Mouse (Mus musculus) liver, embryonic 12.5 days (tissue): ENCODE measurements at regions not wholly inside any gene's neighbourhood (a gene's known extent, or its start where the extent isn't known, plus 50 kb on each side); places are given as distances from the start of the nearest gene placed in this dataset.

Experiments used
- ATAC-seq: fragments of 200-750 bp; cut with Nextera tagmentation; 2 replicates; pipeline ENCODE4 v1.8.0; 2017; ENCODE audit warnings: moderate number of reproducible peaks, mild to moderate bottlenecking, moderate library complexity
- H3K27ac ChIP-seq: fragments of 300-500 bp; sonication (generic); 2 replicates; pipeline ENCODE4 v1.5.1; 2016; ENCODE audit warnings: mild to moderate bottlenecking
- H3K27me3 ChIP-seq: fragments of 300-500 bp; sonication (generic); replicated peaks from 2 replicates; pipeline ENCODE4 v1.6.1; 2016; ENCODE audit warnings: mild to moderate bottlenecking, moderate library complexity
- H3K36me3 ChIP-seq: fragments of 300-500 bp; sonication (generic); 2 replicates; pipeline ENCODE4 v1.6.1; 2016; ENCODE audit warnings: mild to moderate bottlenecking, moderate library complexity
- H3K4me1 ChIP-seq: fragments of 300-500 bp; sonication (generic); 2 replicates; pipeline ENCODE4 v1.6.1; 2016
- H3K4me2 ChIP-seq: fragments of 300-500 bp; sonication (generic); 2 replicates; pipeline ENCODE4 v1.6.1; 2016; ENCODE audit warnings: mild to moderate bottlenecking, moderate library complexity
- H3K4me3 ChIP-seq: fragments of 300-500 bp; sonication (generic); 2 replicates; pipeline ENCODE4 v1.5.1; 2016; ENCODE audit warnings: mild to moderate bottlenecking, moderate library complexity
- H3K9ac ChIP-seq: fragments of 300-500 bp; sonication (generic); 2 replicates; pipeline ENCODE4 v1.6.1; 2016; ENCODE audit warnings: mild to moderate bottlenecking, moderate library complexity
- H3K9me3 ChIP-seq: fragments of 300-500 bp; sonication (generic); replicated peaks from 2 replicates; pipeline ENCODE4 v1.6.1; 2016; ENCODE audit warnings: mild to moderate bottlenecking, moderate library complexity
- WGBS: fragments of 180-500 bp; shearing (Covaris S2); methylation state at CpG from one replicate; pipeline ENCODE4 v1.1.7; 2016; ENCODE audit not compliant: insufficient replicate concordance; 5-methylcytosine and 5-hydroxymethylcytosine counted together

DNA sequence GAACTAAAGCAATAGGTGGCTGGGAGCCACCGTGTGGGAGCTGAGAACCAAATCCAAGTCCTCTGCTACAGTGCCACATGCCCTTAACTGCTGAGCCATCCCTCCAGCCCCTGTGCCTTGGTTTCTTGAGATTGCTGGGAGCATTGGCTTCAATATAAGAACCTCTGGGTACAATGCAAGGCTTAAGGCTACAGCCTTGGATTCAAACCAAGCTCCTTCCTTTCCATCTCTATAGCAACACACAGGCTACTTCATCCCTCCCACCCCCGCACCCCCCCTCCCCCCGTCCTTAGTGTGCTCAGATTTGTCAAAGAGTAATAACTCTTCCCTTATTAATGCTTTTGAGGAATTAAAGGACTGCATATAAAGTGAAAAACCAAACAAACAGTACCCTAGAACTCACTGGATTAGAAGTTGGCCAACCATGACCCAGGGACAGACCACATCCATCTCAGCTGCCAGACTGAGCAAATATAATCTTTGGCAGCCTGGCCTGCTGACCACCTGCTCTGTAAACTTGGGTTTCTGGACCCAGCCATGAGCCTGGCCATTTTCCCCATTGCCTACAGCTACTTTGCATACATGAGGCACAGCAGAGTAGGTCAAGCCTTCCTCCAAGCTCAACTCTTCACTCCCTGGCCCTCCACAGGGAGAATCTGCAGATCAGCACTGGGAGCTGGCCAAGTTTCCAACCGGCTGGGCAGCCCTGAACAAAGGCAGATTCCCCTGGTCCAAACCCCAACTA is 173.7 kb downstream of the Rybp start:
- H3K9ac ChIP-seq, result no peak overlapping the region
- H3K36me3 ChIP-seq, result no peaks in the 10 kb centered on the region
- no peaks in the 10 kb centered on the region for H3K9me3 ChIP-seq
- no peak overlapping the region for H3K4me3 ChIP-seq
- H3K27ac ChIP-seq, result no peak overlapping the region
- no peaks in the 10 kb centered on the region for H3K27me3 ChIP-seq
- peaks cover 6% of the 10 kb centered on the region; the same call in 1 of the 2 replicates for H3K4me1 ChIP-seq
- H3K4me2 ChIP-seq, result no peak overlapping the region
- ATAC-seq, result no peak; the same call in 1 of the 2 replicates
- WGBS, result 67% methylated on average over 4 of the region's 4 CpGs

DNA sequence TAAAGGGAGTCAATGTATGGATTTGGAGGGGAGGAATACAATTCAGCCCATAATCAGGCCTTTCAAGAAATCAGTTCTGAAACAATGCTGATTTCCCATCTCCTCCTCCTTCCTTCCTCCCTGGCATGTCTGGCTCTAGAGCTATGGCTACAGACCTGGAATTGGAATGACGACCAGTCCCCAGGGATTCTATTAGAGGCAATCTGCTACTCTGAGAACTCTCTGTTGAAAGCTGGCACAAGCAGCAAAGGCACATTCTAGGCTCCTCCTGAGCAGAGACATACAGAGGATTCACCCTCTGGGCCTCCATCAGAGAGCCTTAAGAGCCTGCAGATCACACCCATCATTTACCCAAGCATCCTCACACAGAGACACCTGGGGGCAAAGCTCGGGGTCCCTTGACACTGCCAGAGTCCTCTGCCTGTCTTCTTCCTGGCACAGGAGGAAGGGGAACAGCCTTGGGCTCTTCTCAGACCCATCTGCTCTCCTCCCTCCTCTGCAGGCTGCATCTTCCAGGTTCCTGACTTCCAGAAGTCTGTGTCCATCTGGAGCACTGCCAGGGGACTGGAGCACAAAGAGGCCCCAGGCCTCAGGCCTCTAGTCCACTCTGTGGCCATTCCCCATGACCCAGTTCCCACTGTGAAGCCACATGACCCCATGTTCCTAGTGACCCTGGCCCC is 176.2 kb downstream of the Rybp start:
- Histone ChIP-seq H3K4me3 (no peak overlapping the region), H3K27me3 (peaks cover 5% of the 10 kb centered on the region; the same call in 1 of the 2 replicates), H3K4me2 (no peak overlapping the region), H3K4me1 (peaks cover 6% of the 10 kb centered on the region; the same call in 1 of the 2 replicates), H3K9ac (no peak overlapping the region), H3K27ac (no peak overlapping the region), H3K9me3 (no peaks in the 10 kb centered on the region), H3K36me3 (no peaks in the 10 kb centered on the region)
- no peak for ATAC-seq
- 35% methylated on average over 2 of the region's 2 CpGs for WGBS

DNA sequence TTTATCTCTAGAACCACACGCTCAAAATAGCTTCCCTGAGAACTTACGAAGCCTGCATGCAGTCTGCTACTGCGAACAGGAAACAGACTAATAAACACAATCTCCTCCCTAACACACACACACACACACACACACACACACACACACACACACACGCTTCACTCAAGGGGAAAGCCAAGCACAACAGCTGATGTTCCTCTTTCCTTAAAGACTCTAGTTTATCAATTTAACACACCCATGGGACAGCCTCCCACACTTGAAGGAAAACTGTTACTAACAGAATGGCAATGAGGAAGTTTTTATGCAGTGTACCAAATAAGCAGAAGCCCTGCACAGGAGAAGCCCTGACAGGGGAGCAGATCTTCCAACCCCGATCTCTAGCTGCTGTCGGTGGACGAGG is 177.3 kb downstream of the Rybp start:
- no peak for ATAC-seq
- peaks cover 5% of the 10 kb centered on the region; the same call in 1 of the 2 replicates for H3K27me3 ChIP-seq
- no peak overlapping the region for H3K9ac ChIP-seq
- no peak overlapping the region for H3K4me2 ChIP-seq
- no peaks in the 10 kb centered on the region for H3K36me3 ChIP-seq
- H3K27ac ChIP-seq, result no peak overlapping the region
- no peak overlapping the region for H3K4me3 ChIP-seq
- peaks cover 6% of the 10 kb centered on the region; the same call in 1 of the 2 replicates for H3K4me1 ChIP-seq
- H3K9me3 ChIP-seq, result no peaks in the 10 kb centered on the region
- WGBS, result 5% methylated on average over 7 of the region's 7 CpGs

DNA sequence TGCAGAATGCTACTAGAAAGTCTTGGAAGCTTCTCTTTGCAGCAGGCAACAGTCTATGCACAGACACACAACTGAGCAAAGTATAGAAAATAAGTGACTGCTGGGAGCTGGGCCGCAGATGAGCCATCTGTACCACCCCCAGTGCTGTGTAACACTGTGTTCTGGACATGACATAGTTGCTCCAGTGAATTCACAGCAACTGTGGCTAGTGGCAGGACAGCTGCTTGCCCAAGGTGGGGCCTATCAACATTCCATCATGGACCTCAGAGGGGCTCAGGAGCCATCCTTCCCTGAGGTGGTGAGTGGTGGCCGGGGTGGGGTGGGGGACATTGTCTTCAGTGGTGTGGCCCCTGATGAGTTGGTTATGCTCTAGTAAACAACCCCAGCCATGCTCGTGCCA is 177.9 kb downstream of the Rybp start:
- Histone ChIP-seq H3K4me2 (no peak overlapping the region), H3K4me1 (peaks cover 6% of the 10 kb centered on the region; the same call in 1 of the 2 replicates), H3K27ac (no peak overlapping the region), H3K9ac (no peak overlapping the region), H3K9me3 (no peaks in the 10 kb centered on the region), H3K27me3 (peaks cover 5% of the 10 kb centered on the region; the same call in 1 of the 2 replicates), H3K36me3 (no peaks in the 10 kb centered on the region), H3K4me3 (no peak overlapping the region)
- 51% methylated on average over 3 of the region's 3 CpGs for WGBS
- ATAC-seq, result no peak

DNA sequence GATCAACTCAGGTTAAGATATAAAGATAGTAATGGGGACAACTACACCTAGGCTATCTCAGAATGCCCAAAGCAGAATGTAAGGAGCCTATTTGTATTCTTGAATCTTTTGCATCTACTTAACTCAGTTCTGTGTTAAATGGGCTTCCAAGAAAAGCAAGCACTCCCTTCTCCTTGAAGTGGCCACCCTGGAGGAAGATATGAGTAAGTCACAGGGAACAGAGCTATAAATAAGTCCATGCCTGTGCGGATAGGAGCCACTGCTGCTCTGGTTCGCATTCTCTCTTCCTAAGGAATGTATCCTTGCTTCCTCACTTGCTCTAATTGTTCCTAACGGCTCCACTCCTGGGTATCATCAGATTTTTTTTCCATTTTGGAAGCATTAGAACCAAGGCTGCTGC is 179.8 kb downstream of the Rybp start:
- Histone ChIP-seq H3K27ac (no peak overlapping the region), H3K4me2 (no peak overlapping the region), H3K4me3 (no peak overlapping the region), H3K9ac (no peak overlapping the region), H3K4me1 (peaks cover 6% of the 10 kb centered on the region; the same call in 1 of the 2 replicates), H3K36me3 (no peaks in the 10 kb centered on the region), H3K27me3 (peaks cover 5% of the 10 kb centered on the region; the same call in 1 of the 2 replicates), H3K9me3 (no peaks in the 10 kb centered on the region)
- WGBS, result 64% methylated on average over 3 of the region's 3 CpGs
- no peak for ATAC-seq

DNA sequence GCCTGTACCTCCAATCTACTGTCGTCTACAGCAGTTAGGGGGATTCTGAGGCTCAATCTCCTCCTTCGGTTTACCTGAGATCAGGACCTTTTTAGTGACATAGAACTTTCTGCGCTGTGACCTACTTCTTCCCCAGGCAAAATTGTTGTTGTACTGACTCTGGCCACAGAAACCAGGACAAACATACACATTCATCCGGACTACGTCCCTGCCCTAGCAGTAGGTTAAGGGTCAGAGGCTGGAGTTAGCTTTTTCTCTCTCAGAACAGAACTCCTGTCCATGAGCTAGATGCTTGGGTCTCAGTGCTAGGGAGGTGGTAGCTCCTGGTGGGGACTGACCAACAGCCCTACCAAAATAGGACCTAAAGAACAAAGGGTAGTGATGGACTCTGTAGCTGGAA is 180.2 kb downstream of the Rybp start:
- Histone ChIP-seq H3K27me3 (peaks cover 9% of the 10 kb centered on the region; the same call in 1 of the 2 replicates), H3K36me3 (no peaks in the 10 kb centered on the region), H3K4me3 (no peak overlapping the region), H3K4me1 (peaks cover 6% of the 10 kb centered on the region; the same call in 1 of the 2 replicates), H3K27ac (no peak overlapping the region), H3K9ac (no peak overlapping the region), H3K9me3 (no peaks in the 10 kb centered on the region), H3K4me2 (no peak overlapping the region)
- ATAC-seq, result no peak
- WGBS, result 70% methylated on average over 5 of the region's 5 CpGs

DNA sequence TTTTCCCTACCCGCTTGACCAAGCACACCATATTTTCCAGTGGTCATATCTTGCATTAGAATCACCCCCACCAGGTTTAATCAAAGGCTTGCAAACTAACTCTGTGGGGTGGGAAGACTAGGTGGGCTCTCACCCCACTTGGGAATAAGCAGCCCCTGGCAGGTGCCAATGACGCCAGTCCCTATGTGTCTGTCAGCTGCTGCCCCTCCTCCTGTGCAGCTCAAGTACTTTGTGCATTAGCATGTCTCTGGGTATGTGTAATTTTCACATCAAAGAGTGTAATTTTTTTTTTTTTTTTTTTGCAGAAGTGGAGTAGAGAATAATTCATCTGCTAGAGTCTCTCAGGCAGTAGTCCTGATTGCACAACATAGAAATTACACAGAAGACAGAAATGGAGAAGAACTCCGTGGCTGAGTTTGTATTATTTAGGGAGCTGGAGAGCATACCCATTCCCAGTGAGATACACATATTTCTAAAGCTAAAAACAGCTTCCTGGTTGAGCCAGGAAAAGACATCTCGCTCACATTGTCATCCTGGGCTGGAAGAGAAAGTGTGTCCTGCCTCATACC is 186.6 kb downstream of the Rybp start:
- ATAC-seq, result no peak
- 63% methylated on average over 4 of the region's 4 CpGs for WGBS
- 0 out of 2 replicates have a peak, but pooled peaks cover 4% of the 10 kb centered on the region for H3K27me3 ChIP-seq
- H3K9ac ChIP-seq, result no peak overlapping the region
- H3K27ac ChIP-seq, result no peak overlapping the region
- peaks cover 8% of the 10 kb centered on the region; the same call in 1 of the 2 replicates for H3K4me1 ChIP-seq
- H3K4me3 ChIP-seq, result no peak overlapping the region
- H3K4me2 ChIP-seq, result no peak overlapping the region
- no peaks in the 10 kb centered on the region for H3K36me3 ChIP-seq
- H3K9me3 ChIP-seq, result no peaks in the 10 kb centered on the region

DNA sequence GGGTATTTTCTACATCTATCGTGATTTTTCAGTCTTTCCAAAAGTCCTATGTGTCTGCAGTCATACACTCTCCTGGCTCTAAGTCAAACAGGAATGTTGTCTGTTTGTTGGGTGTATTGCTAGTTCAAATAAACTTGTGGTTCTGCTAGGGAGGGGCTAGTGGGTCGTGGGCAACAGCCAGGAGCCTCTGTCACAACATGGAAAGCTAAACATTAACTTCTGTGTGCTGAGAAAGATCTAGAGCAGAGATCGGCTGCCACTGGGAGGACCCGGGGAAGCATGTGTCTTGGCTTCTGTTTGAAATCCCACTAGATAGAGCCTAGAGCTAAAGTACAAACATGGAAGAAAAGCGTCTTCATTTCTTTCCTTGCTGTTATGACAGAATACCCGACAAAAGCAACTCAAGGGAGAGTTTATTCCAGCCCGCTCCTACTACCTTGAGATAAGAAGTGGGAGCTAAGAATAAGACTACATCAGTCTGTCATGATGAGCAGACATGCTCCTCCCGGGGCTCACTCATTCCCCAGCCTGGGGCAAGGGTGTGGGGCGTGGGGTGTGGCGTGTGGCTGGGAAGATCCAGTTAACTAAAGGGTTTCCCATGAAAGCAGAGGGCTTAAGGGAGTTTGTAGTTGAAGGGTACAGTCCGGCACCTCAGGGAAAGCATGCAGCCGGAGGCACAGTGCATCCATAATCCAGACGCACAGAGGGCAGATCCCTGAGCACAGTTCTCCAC is 190.7 kb downstream of the Rybp start:
- Histone ChIP-seq H3K4me2 (no peak overlapping the region), H3K9me3 (no peaks in the 10 kb centered on the region), H3K27me3 (peaks cover 6% of the 10 kb centered on the region; the same call in 1 of the 2 replicates), H3K27ac (no peak overlapping the region), H3K36me3 (no peaks in the 10 kb centered on the region), H3K4me1 (peaks cover 8% of the 10 kb centered on the region; the same call in 1 of the 2 replicates), H3K4me3 (no peak overlapping the region), H3K9ac (no peak overlapping the region)
- WGBS, result 52% methylated on average over 13 of the region's 13 CpGs
- peak; percentile 47; the same call in 1 of the 2 replicates for ATAC-seq

DNA sequence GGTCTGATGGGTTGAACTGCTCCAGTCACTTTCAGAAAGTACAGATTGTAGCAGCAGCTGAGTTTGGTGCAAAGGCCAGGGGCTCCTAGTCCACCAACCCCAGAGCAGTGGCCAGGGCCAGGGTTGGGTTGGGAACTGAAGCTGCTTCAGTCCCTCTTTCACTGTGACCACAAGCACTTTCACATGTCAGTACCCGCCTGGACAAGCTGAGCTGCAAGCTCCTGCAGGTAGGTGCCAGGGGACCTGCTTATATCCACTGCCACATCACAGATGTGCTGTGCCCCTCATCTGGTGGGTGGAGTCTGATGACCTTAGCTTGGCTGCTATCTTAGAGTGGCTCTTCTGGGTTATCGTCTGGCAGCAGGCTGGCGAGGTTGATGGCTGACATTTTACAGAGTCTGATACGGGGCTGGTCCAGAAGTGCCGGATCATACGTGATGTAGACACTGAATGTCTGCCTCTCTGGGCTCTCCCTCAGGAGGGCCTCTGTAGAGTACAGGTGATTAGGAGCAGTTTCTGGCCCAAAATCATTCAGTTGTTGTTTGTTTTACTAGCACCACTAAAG is 192.6 kb downstream of the Rybp start:
- peak; percentile 87 for ATAC-seq

DNA sequence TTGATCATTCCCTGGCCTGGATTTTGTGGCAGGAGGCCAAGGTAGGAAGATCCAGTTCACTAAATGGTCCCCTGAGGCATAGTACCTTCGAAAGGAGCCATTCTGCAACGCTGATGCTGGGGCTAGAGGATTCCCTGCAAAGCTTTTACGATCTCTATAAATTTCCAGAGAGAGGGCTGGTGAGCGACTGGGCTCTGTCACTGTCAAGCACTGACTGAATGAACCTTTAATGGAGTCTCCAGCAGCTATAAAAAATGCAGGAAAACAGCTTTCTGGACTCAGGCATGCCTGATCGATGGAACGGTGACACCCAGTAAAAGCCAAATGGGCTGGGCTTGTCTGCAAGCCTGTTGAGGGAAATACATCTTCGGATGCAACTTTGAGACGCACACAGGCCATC is 194.4 kb downstream of the Rybp start:
- WGBS, result 65% methylated on average over 8 of the region's 8 CpGs
- peaks cover 13% of the 10 kb centered on the region for H3K27me3 ChIP-seq
- no peak overlapping the region for H3K4me3 ChIP-seq
- no peak overlapping the region for H3K4me2 ChIP-seq
- no peaks in the 10 kb centered on the region for H3K36me3 ChIP-seq
- no peak overlapping the region for H3K27ac ChIP-seq
- H3K4me1 ChIP-seq, result peaks cover 8% of the 10 kb centered on the region; the same call in 1 of the 2 replicates
- H3K9ac ChIP-seq, result no peak overlapping the region
- ATAC-seq, result no peak
- H3K9me3 ChIP-seq, result no peaks in the 10 kb centered on the region

More for the DNA sequence above, 192.6 kb downstream of the Rybp start:
- no peaks in the 10 kb centered on the region for H3K9me3 ChIP-seq
- 60% methylated on average over 6 of the region's 6 CpGs for WGBS
- H3K27me3 ChIP-seq, result peaks cover 13% of the 10 kb centered on the region
- no peak overlapping the region for H3K4me2 ChIP-seq
- peaks cover 8% of the 10 kb centered on the region; the same call in 1 of the 2 replicates for H3K4me1 ChIP-seq
- H3K4me3 ChIP-seq, result no peak overlapping the region
- H3K36me3 ChIP-seq, result no peaks in the 10 kb centered on the region
- H3K9ac ChIP-seq, result no peak overlapping the region
- no peak overlapping the region for H3K27ac ChIP-seq

DNA sequence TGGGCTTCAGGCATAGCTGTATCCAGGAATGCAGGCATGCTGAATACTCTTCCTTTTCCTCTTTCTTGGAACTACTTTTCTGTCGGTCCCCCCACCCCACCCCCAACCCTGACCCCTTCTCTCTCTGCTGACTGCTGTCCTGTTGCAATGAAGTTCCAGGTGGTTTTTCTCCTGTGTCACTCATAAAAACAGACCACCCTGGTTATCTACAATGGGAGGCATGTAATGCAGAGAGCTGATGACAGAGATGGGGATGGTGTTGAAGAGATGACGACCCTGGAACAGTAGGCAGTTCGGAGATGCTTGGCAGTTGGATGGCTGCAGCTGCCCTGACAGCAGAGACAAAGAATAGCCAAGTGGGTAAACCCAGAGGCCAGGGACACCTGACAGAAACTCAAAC is 195.5 kb downstream of the Rybp start:
- no peaks in the 10 kb centered on the region for H3K9me3 ChIP-seq
- H3K4me1 ChIP-seq, result peaks cover 3% of the 10 kb centered on the region; the same call in 1 of the 2 replicates
- peaks cover 13% of the 10 kb centered on the region for H3K27me3 ChIP-seq
- H3K4me3 ChIP-seq, result no peak overlapping the region
- H3K9ac ChIP-seq, result no peak overlapping the region
- H3K4me2 ChIP-seq, result no peak overlapping the region
- ATAC-seq, result no peak
- no peak overlapping the region for H3K27ac ChIP-seq
- 32% methylated on average over 3 of the region's 3 CpGs for WGBS
- H3K36me3 ChIP-seq, result no peaks in the 10 kb centered on the region
